Mouse (Mus musculus): ENCODE results near the gene Clk2. TPM values are rescaled to one million over a fixed set of nuclear protein-coding genes. Genes with fewer than 3 reads are reported as not detected.
"Not testable (repeated sequence)": the region's sequence is repeated elsewhere in the genome, so short reads cannot be mapped to it uniquely, and the experiment has no call there.

The Clk2 gene
- total RNA-seq, 2 experiments from 2014 or later: 55.2 to 55.7 TPM

DNA sequence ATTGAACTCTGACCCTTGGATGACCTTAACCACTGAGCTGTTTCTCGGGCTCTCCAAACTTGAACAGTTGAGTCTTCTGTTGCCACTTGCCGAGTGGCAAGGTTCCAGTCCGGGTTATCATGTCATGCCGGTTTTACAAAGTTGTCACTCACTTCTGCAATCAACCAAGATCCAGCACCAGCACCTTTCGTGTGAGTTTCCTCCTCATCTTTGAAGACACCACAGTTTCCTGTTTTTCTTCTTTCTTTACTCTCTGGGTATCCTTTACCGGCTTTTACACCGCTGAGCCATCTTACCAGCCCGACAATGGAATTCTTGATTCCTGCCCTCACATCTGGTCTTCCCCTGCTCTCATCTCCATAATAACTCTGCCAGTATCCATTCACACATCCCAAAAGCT, 25.8 kb downstream of the Clk2 start:
- DNase-seq: no peak

DNA sequence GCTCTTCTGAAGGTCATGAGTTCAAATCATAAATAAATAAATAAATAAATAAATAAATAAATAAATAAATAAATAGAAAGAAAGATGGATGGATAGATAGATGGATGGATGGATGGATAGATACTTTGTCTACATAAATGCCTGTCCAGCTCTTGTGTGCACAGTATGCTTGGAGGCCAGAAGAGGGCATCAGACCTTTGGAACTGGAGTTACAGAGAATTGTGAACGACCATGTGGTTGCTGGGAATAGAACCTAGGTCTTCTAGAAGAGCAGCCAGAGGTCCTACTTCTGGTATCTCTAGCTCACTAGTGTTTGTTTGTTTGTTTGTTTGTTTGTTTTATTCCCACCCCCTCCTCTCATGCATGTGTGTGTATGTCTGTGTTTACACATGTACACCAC, 28.8 kb downstream of the Clk2 start:
- DNase-seq: no peak

DNA sequence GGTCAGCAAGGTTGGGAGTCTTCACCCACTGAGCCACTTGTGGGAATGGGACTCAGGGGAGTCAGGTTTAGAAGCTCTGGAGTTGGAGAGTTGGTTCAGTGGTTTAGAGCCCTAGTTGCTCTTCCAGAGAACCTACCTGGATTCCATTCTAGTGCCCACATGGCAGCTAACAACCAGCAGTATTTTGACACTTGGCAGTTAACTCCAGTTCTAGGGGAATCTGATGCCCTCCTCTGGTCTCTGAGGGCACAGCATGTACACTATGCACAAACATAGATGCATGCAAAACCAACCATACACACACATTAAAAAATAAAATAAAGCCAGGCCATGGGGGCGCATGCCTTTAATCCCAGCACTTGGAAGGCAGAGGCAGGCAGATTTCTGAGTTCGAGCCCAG, 29.3 kb downstream of the Clk2 start:
- no peak for DNase-seq

DNA sequence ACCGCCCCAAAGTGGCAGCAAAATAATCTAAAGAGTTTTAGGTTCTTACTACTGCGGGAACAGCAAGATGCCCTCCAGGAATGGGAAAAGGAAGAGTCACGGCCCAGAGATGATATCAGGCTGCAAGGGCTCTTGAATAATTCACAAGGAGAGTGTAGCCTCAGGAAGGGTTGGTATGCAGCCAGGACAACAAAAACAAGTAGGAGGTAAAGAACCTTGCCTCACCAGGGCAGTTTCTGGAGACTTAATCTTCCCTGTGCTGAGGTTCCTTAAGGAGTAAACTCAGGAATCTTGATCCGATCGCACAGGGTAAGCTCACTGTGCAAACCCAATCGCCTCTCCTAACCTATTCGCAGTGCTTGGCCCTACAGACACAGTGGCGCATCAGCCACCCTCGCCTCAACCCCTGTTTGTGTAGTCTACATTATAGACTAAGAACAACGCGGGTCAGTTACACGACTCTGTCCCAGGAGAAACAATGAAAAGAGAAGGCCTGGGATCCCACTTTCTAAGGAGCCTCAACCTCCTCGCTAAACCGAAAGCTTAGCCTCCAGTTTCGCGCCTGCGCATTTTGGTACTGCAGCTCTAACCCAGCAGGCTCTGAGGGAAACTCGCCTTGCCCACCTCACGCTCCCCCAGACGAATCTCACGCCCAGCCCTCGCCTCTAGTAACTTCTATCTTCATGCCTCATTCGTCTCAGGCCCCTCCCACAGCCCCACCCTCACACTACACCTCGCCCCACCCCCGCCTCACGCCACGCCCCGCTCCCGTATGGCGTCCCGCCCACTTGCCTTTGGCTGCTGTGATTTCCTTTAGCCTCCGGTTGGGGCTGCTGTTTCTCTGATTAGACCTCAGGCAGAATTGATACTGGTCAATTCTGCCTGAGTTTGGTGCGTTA, 31.6 kb downstream of the Clk2 start:
- DNase-seq: peak; percentile 91 to 93

DNA sequence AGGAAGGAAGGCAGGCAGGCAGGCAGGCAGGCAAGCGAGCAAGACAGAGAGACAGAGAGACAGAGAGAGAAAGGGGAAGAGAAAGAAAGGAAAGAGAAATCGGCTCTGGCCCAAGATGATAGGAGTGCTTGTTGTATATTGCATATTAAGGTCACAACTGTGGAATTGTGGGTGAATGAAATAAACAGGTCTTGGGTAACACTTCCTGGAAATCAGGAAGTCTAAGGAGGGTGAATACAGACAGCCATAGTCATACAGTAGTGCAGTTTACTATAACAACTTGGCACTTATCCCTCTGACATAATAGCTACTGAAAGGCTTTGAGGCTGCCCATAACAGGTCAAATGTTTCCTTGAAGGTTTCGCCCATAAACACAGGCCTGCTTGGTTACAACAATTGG, 35.2 kb downstream of the Clk2 start:
- no peak for DNase-seq

DNA sequence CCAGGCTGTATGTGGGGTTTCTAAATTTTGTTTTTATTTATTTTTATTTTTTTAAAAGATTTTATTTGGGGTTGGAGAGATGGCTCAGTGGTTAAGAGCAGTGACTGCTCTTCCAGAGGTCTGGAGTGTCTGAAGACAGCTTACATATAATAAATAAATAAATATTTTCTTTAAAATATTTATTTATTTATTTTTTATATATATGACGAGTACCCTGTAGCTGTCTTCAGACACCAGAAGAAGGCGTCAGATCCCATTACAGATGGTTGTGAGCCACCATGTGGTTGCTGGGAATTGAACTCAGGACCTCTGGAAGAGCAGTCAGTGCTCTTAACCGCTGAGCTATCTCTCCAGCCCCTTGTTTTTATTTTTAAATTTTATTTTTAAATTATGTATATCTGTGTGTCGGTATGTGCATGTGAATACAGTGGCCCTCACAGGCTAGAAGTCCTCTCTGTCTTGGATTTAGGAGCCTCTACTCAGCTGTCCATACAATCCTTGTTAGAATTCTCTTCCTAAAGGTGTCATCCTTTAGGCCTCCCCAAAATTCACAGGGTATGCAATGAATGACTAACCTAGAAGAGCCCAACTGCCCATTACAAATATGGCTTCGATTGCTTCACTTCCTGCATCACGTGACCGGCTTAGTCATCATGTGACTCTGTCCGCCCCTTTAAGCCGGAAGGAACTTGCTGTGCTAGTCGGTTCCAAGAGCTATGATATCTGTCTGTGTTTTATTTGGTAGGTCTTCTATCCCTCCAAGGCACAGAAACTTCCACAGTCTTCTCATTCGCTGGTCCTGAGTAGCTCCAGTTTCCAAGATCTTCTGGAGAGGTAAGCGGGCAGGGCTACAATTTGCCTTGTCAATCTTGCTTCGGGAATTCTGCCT, 37.9 kb downstream of the Clk2 start, which contains the start of gene Gba:
Gba (plus strand) TSS at position 676 of the 889 bp plus-strand sequence.
- peak; percentile 86 to 89 for DNase-seq

DNA sequence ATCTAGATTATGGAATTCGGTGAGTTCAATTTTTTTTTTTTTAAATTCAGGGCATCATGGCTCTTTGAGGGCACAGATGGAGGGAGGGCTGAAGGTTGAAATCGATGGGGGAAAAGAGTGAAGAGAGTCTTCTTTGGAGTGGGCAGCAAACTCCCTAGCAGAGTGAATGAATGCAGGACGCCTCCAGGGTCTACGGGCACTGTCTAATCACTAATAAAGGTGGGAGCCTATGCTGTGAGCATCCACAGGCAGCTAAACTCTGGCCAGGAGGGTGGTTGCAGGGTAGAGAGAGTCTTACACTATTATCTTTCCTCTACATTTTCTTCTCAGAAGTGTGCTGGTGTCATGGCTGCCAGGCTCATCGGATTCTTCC, 38.5 kb downstream of the Clk2 start:
- DNase-seq: no peak

DNA sequence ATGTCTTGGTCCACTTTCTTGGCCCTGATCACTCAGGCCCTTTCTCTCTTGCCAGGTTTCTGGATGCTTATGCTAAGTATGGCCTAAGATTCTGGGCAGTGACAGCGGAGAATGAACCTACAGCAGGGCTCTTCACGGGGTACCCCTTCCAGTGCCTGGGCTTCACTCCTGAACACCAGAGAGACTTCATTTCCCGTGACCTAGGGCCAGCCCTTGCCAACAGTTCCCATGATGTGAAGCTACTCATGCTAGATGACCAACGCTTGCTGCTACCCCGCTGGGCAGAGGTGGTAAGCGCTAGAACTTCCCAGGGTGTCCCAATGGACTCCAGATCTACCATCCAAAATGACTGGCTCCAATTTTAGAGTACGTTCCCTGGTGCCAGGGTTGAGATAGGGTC, 41.5 kb downstream of the Clk2 start:
- no peak for DNase-seq

DNA sequence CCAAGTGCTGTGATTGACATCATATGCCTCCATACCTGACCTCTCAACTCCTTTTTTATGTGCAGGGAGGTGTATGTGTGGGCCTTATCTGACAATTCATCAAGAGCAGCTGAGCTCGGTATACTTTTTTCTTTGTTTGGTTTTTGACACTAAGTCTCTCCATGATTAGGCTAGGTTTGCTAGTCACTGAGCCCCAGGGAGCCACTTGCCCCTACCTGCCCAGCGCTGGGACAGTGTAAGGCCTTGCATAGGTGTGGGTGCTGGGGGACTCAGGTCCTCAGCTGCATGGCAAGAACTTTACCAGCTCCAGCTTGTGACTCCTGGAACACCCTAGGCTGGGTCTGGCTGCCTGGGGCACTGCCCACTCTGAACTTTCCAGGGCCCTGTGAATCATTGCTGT, 42.1 kb downstream of the Clk2 start:
- no peak for DNase-seq

DNA sequence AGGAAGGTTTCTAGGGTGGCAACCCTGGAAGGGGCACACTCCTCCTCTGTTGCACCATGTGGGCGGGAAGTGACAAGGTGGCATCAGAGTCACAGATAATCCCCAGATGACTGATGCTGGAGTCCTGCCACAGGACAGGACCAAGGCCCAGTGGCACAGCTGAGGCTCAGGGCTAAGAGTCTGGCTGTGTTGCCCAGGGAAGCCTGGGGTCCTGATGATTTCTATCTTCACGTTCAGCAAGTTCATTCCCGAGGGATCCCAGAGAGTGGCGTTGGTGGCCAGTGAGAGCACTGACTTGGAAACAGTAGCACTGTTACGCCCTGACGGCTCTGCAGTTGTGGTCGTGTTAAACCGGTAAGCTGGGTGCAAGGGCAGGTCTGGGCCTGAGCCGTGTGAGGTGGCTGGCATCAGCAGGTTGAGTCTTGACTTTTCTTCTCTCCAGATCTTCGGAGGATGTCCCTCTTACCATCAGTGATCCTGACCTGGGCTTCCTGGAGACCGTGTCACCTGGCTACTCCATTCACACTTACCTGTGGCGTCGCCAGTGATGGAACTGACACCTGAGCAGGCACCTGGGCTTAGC, 43.6 kb downstream of the Clk2 start:
- no peak for DNase-seq

DNA sequence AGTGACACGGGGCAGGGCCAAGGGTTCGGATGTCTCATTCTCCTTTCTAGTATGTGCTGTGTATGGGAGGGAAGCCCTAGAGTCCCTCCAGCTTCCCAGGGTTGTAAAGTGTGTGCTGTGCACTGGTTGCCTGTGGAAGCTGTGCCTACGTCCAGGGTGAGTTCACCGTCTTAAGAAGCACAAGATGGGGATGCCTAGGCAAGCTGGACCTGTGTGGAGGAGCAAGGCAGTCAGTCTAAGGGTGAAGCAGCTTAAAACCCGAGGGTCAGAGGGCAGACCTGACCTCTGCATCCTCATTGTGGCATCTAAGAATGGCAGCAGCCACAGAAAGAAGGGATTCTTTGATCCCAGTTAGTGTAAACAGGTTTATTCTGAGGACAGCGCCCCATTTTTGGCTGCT, 44.1 kb downstream of the Clk2 start:
- no peak for DNase-seq

DNA sequence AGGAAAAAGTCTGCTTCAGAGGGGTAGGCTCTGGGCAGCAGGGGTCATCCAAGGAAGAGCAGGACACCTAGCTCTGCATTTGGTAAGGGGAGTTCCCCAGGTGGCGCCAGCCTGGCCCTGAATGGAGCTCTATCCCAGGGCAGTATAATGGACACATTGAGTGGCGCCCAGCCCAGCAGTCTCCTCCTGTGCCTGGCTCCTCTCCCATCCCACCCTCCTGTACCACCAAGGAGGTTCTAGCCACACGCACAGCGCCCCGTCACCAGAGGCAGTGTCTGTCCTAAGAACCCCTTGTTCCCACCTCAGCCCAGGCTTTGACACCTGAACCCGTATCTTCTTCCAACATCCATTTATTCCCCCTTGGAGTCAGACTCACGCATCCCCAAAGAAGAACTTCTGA, 45.1 kb downstream of the Clk2 start:
- DNase-seq: no peak

DNA sequence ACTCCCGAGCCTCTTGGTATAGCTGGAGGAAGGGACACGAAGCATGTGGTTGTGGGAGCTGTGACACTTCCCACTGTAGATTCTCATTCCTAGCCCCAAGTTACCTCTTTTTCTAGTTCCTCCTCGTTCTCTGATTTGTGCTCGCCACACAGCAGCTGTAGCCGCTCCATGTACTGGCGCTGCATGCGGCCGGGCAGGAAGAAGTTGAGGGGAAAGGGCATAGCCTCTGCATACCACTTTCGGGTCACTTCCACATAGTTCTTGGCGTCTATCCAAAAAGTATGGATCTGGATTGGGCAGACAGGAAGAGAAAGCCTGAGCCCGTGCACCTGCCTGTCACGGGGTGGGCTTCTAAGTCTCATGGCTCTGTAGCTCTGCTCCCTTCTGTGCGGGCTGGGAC, 45.6 kb downstream of the Clk2 start:
- DNase-seq: no peak

DNA sequence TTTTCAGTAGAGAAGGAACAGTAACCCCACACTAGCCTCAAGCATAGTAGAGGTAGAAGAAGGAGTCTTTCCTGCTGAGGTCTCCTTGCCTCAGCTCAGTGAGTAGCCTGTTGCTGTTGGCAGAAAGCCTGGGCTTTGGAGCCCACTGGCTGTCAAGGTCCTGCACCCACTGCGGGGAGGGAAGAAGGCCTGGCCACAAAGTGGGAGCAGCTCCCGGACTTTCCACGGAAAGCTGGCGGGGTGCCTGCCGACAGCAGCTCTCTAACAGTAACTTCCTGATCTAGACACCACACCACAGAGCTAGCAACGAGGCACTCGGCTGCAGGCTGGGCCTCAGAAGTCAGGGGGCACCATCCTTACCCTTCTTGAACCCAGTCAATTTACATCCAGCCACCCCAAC, 46.1 kb downstream of the Clk2 start:
- DNase-seq: peak; percentile 57 to 71

DNA sequence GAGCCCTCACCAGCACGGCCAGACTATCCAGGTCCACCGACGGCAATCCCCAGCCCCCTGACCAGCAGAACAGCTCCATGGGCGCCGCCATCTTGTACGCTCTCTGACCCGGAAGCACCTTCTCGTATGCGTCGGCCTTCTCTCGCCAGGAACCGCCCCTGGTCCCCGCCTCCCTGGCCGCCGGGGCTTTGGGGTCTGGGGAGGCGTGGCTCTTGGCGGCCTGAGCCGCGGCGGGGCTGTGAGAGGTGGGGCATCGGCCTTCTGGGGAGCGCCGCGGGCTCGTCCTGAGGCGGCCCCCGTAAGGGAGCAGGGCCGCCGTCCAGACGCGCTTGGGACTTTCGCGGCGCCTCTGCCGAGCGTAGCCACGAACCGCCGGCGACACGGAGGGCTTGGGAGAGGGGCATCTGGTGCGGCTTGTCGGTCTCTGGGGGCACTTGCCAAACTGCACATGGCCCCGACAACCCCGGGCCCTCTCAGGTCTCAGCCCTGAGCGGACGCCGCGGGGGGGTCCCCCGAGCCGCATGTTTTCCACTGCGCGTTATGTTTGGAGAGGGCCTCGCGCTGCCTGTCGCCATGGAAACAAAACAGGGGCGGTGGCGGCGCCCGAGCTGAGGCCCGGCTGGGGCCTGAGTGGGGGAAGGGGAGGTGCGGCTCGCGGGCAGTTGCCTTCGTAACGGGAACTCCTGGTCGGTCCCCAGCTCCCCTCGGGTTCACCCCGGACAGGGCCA, 49.4 kb downstream of the Clk2 start:
- DNase-seq: peak; percentile 95 to 98

DNA sequence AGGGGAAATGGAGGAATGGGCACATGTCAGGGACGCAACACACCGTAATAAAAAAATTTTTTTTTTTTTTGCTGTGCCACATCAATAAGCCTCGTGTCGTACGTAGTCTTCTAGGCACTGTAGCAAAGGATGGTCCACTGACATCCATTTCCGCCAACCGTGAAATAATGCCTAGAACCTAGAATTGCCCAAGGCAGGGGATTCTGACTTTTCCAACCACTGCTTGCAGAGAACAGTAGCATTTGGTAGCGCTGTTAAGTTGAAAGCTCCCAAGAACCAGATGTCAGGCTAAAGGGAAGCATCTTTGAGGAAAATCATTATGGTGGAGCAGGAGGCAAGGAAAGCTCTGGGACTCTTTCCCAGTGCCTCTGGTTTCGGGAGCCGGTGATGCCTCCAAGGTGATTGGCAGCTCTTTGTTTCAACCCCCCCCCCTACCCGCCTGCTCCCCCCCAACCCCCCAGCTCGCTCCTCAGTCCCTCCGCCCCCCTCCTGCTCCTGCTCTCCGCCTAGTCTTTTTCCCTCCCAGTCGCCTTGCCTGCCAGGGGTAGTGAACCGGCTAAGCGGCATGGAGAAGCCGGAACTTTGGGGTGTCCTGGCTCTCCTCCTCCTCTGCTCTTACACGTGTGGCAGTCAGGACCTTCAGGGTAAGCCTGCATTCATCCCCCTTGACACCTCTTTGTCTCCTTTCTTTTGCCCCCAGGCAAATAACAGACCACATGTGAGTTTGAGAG, 50.3 kb downstream of the Clk2 start, which contains the start of gene Thbs3:
Thbs3 (plus strand) TSS at position 500 of the 731 bp plus-strand sequence.
- DNase-seq: no peak

DNA sequence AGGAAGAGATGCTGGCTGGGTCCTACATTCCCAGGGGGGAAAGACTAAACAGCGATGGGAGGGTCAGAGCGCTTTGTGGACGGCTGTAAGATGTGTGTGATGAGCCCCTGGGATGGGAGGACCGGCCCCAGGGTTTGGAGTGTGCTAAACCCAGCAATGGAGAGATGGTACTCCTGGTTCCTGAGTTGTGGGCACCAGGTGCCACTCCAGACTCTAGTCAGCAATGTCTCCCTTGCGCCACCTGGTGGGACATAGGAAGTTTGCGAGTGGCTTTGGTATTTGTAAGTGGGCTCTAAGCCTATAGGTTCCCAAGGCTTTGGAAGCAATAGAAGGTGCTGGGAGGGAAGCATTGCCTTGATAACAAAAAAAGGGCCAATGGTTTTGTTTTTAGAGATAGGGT, 51.3 kb downstream of the Clk2 start:
- DNase-seq: peak; percentile 81 to 87

DNA sequence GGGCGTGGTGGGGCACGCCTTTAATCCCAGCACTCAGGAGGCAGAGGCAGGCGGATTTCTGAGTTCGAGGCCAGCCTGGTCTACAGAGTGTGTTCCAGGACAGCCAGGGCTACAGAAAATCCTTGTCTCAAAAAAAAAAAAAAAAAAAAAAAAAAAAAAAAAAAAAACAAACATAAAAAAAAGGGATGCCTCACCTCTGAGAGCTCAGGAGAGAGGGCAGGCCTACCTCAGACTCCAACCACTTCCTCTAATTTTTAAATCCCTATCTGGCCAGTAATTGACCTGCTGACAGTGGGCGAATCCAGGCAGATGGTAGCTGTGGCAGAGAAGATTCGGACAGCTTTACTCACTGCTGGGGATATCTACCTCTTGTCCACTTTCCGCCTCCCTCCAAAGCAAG, 51.8 kb downstream of the Clk2 start:
- DNase-seq: not testable (repeated sequence)

DNA sequence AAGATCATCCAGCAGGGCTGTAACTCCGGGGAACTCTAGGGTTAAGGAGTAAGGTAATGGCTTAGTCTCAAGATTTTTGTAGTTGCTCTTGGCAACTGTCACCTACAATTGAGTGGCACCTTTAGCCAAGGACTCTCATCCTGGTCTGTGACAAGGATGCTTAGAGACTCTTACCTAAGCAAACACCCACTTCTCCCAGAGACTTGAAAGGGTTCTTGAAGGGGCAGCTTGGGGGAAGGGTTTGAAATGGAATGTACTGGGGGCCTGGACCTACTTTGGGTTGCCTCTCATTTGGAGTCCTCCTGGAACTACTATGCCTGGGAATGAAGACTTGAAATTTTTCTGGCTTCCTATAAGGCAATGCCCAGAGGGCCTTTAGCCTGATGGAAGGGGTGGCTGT, 53.7 kb downstream of the Clk2 start:
- no peak for DNase-seq

DNA sequence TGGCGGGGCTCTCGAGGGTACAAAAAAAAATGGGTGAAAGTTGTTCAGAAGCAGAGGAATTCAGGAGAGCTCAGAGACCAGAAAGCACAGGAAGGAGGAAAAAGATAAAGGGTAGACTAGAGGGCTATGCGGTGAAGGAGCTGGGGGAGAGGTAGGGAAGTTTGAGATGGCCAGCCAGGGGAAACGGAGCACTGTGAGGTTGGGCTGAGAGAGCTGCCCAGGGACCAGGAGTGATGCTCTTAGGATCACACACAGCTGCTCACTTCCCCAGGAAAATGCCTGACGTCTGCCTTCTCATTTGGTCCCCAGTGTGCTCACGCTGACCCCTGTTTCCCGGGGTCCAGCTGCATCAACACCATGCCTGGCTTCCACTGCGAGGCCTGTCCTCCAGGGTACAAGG, 55.0 kb downstream of the Clk2 start:
- no peak for DNase-seq

DNA sequence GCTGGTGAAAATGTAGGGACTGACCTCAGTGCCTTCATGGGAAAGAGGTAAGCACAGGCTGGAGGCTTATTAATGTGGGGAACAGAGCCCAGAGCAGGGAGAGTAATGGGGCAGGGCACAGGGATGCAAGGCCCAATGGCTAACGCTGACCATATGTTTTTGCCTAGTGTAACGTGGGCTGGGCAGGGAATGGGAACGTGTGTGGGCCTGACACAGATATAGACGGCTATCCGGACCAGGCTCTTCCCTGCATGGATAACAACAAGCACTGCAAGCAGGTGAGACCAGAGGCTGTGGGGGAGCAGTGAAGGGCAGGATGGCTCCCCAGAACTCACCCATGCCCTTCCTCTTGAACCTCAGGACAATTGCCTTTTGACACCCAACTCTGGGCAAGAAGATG, 56.6 kb downstream of the Clk2 start:
- DNase-seq: no peak
